Mouse (Mus musculus): ENCODE measurements around the gene Auts2.

GRCm38 (mm10) chr5:132540841-132541311 is 2.3 kb downstream of the Auts2 start:
- no peak for TF ChIP-seq EP300 (IDR thresholded peaks at IDR 0.05)
- no peak for TF ChIP-seq CTCF (IDR thresholded peaks at IDR 0.05)

Data from lung, postnatal 0 days (tissue).